Mouse (Mus musculus): ENCODE data around the gene Cux2.
"Not testable (repeated sequence)": the region's sequence is repeated elsewhere in the genome, so short reads cannot be mapped to it uniquely, and the experiment has no call there.

Cux2 gene

GRCm38 (mm10) chr5:121867963-121868362, 181.9 kb downstream of the Cux2 start:
- DNase-seq (ENCODE audit: low read depth) = no peak

GRCm38 (mm10) chr5:121864330-121864729, 185.6 kb downstream of the Cux2 start:
- no peak for DNase-seq (ENCODE audit: low read depth)

- no peak for DNase-seq (ENCODE audit: low read depth)
These were observed 187.9 kb downstream of the Cux2 start for GRCm38 (mm10) chr5:121861964-121862363.

- DNase-seq (ENCODE audit: low read depth) = no peak
These were observed 191.5 kb downstream of the Cux2 start for GRCm38 (mm10) chr5:121858427-121858826.

GRCm38 (mm10) chr5:121856740-121857139, 193.2 kb downstream of the Cux2 start:
- no peak for DNase-seq (ENCODE audit: low read depth)

- no peak for DNase-seq (ENCODE audit: low read depth)
These were observed 195.1 kb downstream of the Cux2 start for GRCm38 (mm10) chr5:121854768-121855167.

GRCm38 (mm10) chr5:121853368-121854051, 196.4 kb downstream of the Cux2 start:
- DNase-seq (ENCODE audit: low read depth) = no peak

- DNase-seq (ENCODE audit: low read depth) = no peak
These were observed 200.2 kb downstream of the Cux2 start for GRCm38 (mm10) chr5:121849478-121850349.

- peak; percentile 83 for DNase-seq (ENCODE audit: low read depth)
These were observed 201.2 kb downstream of the Cux2 start, which contains the start of gene Pheta1 for GRCm38 (mm10) chr5:121848743-121849142. Pheta1 (plus strand) TSS chr5:121848984.

GRCm38 (mm10) chr5:121848035-121848519, 201.8 kb downstream of the Cux2 start:
- DNase-seq (ENCODE audit: low read depth) = peak; percentile 53

GRCm38 (mm10) chr5:121847269-121847668, 202.6 kb downstream of the Cux2 start:
- DNase-seq (ENCODE audit: low read depth) = not testable (repeated sequence)

- no peak for DNase-seq (ENCODE audit: low read depth)
These were observed 203.6 kb downstream of the Cux2 start for GRCm38 (mm10) chr5:121846322-121846721.

- no peak for DNase-seq (ENCODE audit: low read depth)
These were observed 204.5 kb downstream of the Cux2 start for GRCm38 (mm10) chr5:121845361-121845760.

- DNase-seq (ENCODE audit: low read depth) = peak; percentile 42
These were observed 206.6 kb downstream of the Cux2 start for GRCm38 (mm10) chr5:121843138-121843905.

- DNase-seq (ENCODE audit: low read depth) = peak; percentile 60
These were observed 207.2 kb downstream of the Cux2 start for GRCm38 (mm10) chr5:121842665-121843118.

GRCm38 (mm10) chr5:121841973-121842372, 207.9 kb downstream of the Cux2 start:
- DNase-seq (ENCODE audit: low read depth) = no peak

GRCm38 (mm10) chr5:121841516-121841915, 208.4 kb downstream of the Cux2 start:
- no peak for DNase-seq (ENCODE audit: low read depth)

- no peak for DNase-seq (ENCODE audit: low read depth)
These were observed 210.8 kb downstream of the Cux2 start for GRCm38 (mm10) chr5:121839128-121839473.

GRCm38 (mm10) chr5:121838341-121839127, 211.4 kb downstream of the Cux2 start:
- DNase-seq (ENCODE audit: low read depth) = peak; percentile 27

GRCm38 (mm10) chr5:121837441-121838340, 212.2 kb downstream of the Cux2 start, which contains the start of gene Sh2b3:
Sh2b3 (minus strand) TSS chr5:121837646.
- no peak for DNase-seq (ENCODE audit: low read depth)

Data from c-Kit-positive CD71-positive TER-119-negative erythroid progenitor cells, embryonic 14.5 days (primary cell).